Mouse (Mus musculus) testis, adult 2 months (tissue): ENCODE data around the gene Hist1h2bj. TPM values are rescaled to one million over a fixed set of nuclear protein-coding genes. Genes with fewer than 3 reads are reported as not detected.
"Not testable (repeated sequence)": the region's sequence is repeated elsewhere in the genome, so short reads cannot be mapped to it uniquely, and the experiment has no call there.

Experiments used
- H3K27ac ChIP-seq: fragments of 200-500 bp; 2 replicates; pipeline ENCODE4 v1.5.1; 2012; ENCODE audit warnings: low read depth, low read length; ENCODE audit not compliant: control insufficient read depth, insufficient read depth
- H3K27me3 ChIP-seq: fragments of 200-500 bp; 2 replicates; pipeline ENCODE4 v1.6.1; 2012; ENCODE audit warnings: mild to moderate bottlenecking, low read length, moderate library complexity; ENCODE audit not compliant: control insufficient read depth, insufficient read depth
- H3K36me3 ChIP-seq: fragments of 200-500 bp; 2 replicates; pipeline ENCODE4 v1.6.1; 2012; ENCODE audit warnings: mild to moderate bottlenecking, low read length; ENCODE audit not compliant: control insufficient read depth, insufficient read depth
- H3K4me1 ChIP-seq: fragments of 200-500 bp; 2 replicates; pipeline ENCODE4 v1.6.1; 2012; ENCODE audit warnings: low read length; ENCODE audit not compliant: control insufficient read depth, insufficient read depth
- H3K4me3 ChIP-seq: fragments of 200-500 bp; 2 replicates; pipeline ENCODE4 v1.5.1; 2012; ENCODE audit warnings: low read depth, mild to moderate bottlenecking, low read length, moderate library complexity, mixed read lengths; ENCODE audit not compliant: control insufficient read depth
- CTCF ChIP-seq: fragments of 200-500 bp; IDR thresholded peaks from 2 replicates; pipeline ENCODE4 v1.5.1; 2012; ENCODE audit warnings: low read depth, mild to moderate bottlenecking, inconsistent platforms, low read length, moderate library complexity; ENCODE audit not compliant: control insufficient read depth, insufficient read depth, insufficient replicate concordance
- POLR2A ChIP-seq: fragments of 200-500 bp; IDR thresholded peaks from 2 replicates; pipeline ENCODE4 v1.6.1; 2012; ENCODE audit warnings: low read depth, mild to moderate bottlenecking, inconsistent platforms, low read length, moderate library complexity; ENCODE audit not compliant: control insufficient read depth
- polyA plus RNA-seq: library from polyadenylated mRNA; depleted of rRNA; stranded (reverse); fragments of >200 nt; gene quantifications from 2 replicates; pipeline ENCODE4 v1.2.3, GENCODE M21; 2012; rRNA removed

Gene Hist1h2bj
- polyA plus RNA-seq, 1 experiment: 7.9 TPM

GRCm38 (mm10) chr13:22051523-22051859 is 8.5 kb downstream of the Hist1h2bj start:
- H3K36me3 ChIP-seq: no peaks in the 10 kb centered on the region
- H3K4me1 ChIP-seq: peaks cover 6% of the 10 kb centered on the region
- TF ChIP-seq POLR2A: no peak
- no peak for TF ChIP-seq CTCF
- H3K27me3 ChIP-seq: no peaks in the 10 kb centered on the region
- H3K27ac ChIP-seq: no peak overlapping the region
- H3K4me3 ChIP-seq: no peak overlapping the region; the same call in 1 of the 2 replicates

GRCm38 (mm10) chr13:22053754-22054153 is 10.7 kb downstream of the Hist1h2bj start:
- no peaks in the 10 kb centered on the region for H3K27me3 ChIP-seq
- peaks cover 6% of the 10 kb centered on the region for H3K4me1 ChIP-seq
- H3K4me3 ChIP-seq: no peak overlapping the region
- H3K36me3 ChIP-seq: no peaks in the 10 kb centered on the region
- no peak for TF ChIP-seq POLR2A
- no peak for TF ChIP-seq CTCF
- no peak overlapping the region for H3K27ac ChIP-seq

GRCm38 (mm10) chr13:22061422-22061821 is 18.4 kb downstream of the Hist1h2bj start:
- no peaks in the 10 kb centered on the region for H3K27me3 ChIP-seq
- no peaks in the 10 kb centered on the region for H3K36me3 ChIP-seq
- H3K4me1 ChIP-seq: no peaks in the 10 kb centered on the region
- H3K27ac ChIP-seq: no peak overlapping the region
- H3K4me3 ChIP-seq: no peak overlapping the region
- TF ChIP-seq CTCF: no peak

GRCm38 (mm10) chr13:22063468-22063867 is 20.5 kb downstream of the Hist1h2bj start:
- H3K36me3 ChIP-seq: no peaks in the 10 kb centered on the region
- H3K4me1 ChIP-seq: no peaks in the 10 kb centered on the region
- H3K4me3 ChIP-seq: no peak overlapping the region
- H3K27me3 ChIP-seq: no peaks in the 10 kb centered on the region
- no peak overlapping the region for H3K27ac ChIP-seq
- TF ChIP-seq POLR2A (no peak), CTCF (no peak)

GRCm38 (mm10) chr13:22084140-22084539 is 41.1 kb downstream of the Hist1h2bj start, which contains the start of gene Vmn1r188:
Vmn1r188 (plus strand) TSS chr13:22084440.
- H3K4me1 ChIP-seq, H3K4me3 ChIP-seq, H3K36me3 ChIP-seq, H3K27me3 ChIP-seq, H3K27ac ChIP-seq: not testable (repeated sequence)

Other genes starting within 250 kb of the Hist1h2bj start
- 28.8 and 32.6 TPM in 2 replicates for gene Hist1h2bq, start 233.0 kb upstream of the Hist1h2bj start, polyA plus RNA-seq
- gene Hist1h2ao, start 232.7 kb upstream of the Hist1h2bj start, polyA plus RNA-seq: not detected in 2 replicates
- gene Hist1h4m, start 231.5 kb upstream of the Hist1h2bj start, polyA plus RNA-seq: not detected in 2 replicates
- 32.2 and 38.8 TPM in 2 replicates for gene Hist1h4n, start 211.0 kb upstream of the Hist1h2bj start, polyA plus RNA-seq
- 7.4 and 12.0 TPM in 2 replicates for gene Hist1h2ap, start 209.7 kb upstream of the Hist1h2bj start, polyA plus RNA-seq
- gene Hist1h2br, start 209.5 kb upstream of the Hist1h2bj start, polyA plus RNA-seq: 26.8 and 30.6 TPM in 2 replicates
- 2.7 and 2.8 TPM in 2 replicates for gene Zfp184, start 98.1 kb upstream of the Hist1h2bj start, polyA plus RNA-seq
- gene Pom121l2, start 62.0 kb upstream of the Hist1h2bj start, polyA plus RNA-seq: 128 and 157 TPM in 2 replicates
- gene Prss16, start 33.5 kb upstream of the Hist1h2bj start, polyA plus RNA-seq: 0.05 and 0.22 TPM in 2 replicates
- 1.8 and 3.7 TPM in 2 replicates for gene Hist1h2ah, start 7.6 kb upstream of the Hist1h2bj start, polyA plus RNA-seq
- gene Hist1h2bk, start 7.3 kb upstream of the Hist1h2bj start, polyA plus RNA-seq: 10.0 and 11.3 TPM in 2 replicates
- 3.7 and 6.6 TPM in 2 replicates for gene Hist1h4i, start 1.9 kb upstream of the Hist1h2bj start, polyA plus RNA-seq
- gene Hist1h2ag, start 270 bp upstream of the Hist1h2bj start, polyA plus RNA-seq: 4.8 and 6.5 TPM in 2 replicates
- not detected in 2 replicates for gene Vmn1r188, start 41.2 kb downstream of the Hist1h2bj start, polyA plus RNA-seq
- gene Vmn1r189, start 62.6 kb downstream of the Hist1h2bj start, polyA plus RNA-seq: not detected in 2 replicates
- gene Vmn1r191, start 140.8 kb downstream of the Hist1h2bj start, polyA plus RNA-seq: not detected in 2 replicates
- not detected in 2 replicates for gene Vmn1r192, start 147.9 kb downstream of the Hist1h2bj start, polyA plus RNA-seq
- not detected in 2 replicates for gene Vmn1r193, start 179.9 kb downstream of the Hist1h2bj start, polyA plus RNA-seq
- gene Vmn1r194, start 201.0 kb downstream of the Hist1h2bj start, polyA plus RNA-seq: not detected in 2 replicates
- gene Vmn1r195, start 227.3 kb downstream of the Hist1h2bj start, polyA plus RNA-seq: not detected in 2 replicates
- not detected in 2 replicates for gene Vmn1r196, start 246.7 kb downstream of the Hist1h2bj start, polyA plus RNA-seq